Mouse (Mus musculus) liver, postnatal 0 days (tissue): ENCODE measurements around the gene Pacsin1.

Experiments used
- CTCF ChIP-seq: sonication (generic); IDR thresholded peaks from 2 replicates; pipeline ENCODE4 v1.5.1; 2016; ENCODE audit warnings: antibody characterized with exemption, low read depth
- EP300 ChIP-seq: IDR thresholded peaks from 2 replicates; pipeline ENCODE4 v1.6.1; 2016; ENCODE audit warnings: antibody characterized with exemption, low read depth, mild to moderate bottlenecking

DNA sequence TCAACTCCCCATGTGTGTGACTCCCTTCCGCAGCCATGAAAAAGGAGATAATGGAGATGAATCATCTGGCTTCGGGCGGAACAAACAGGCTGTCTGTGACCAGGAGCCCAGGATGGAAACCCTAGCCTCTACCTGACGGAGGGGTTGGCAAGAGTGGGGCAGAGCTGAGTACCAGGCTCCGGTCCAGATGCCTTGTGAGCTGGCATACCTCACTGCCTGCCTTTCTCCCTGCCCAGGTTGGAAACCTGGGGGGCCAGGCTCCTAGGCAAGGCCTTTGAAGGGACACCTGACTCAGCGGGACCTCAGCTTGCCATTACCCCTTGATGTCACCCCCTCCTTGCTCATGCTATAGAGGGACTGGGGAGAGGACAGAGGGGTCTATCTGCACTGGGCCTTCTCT lies 85.7 kb downstream of the Pacsin1 start:
- no peak for TF ChIP-seq CTCF
- no peak for TF ChIP-seq EP300
